Mouse (Mus musculus) midbrain, embryonic 12.5 days (tissue): ENCODE data around the gene Pparg. TPM values are rescaled to one million over a fixed set of nuclear protein-coding genes. Genes with fewer than 3 reads are reported as not detected.

Experiments used
- ATAC-seq: fragments of 200-750 bp; cut with Nextera tagmentation; 2 replicates; pipeline ENCODE4 v1.8.0; 2017; ENCODE audit warnings: low read depth, moderate TSS enrichment, moderate library complexity; ENCODE audit not compliant: low FRiP score
- H3K27ac ChIP-seq: fragments of 300-500 bp; sonication (generic); replicated peaks from 2 replicates; pipeline ENCODE4 v1.5.1; 2016; ENCODE audit warnings: mild to moderate bottlenecking
- H3K27me3 ChIP-seq: fragments of 300-500 bp; sonication (generic); 2 replicates; pipeline ENCODE4 v1.6.1; 2016; ENCODE audit warnings: mild to moderate bottlenecking
- H3K36me3 ChIP-seq: fragments of 300-500 bp; sonication (generic); 2 replicates; pipeline ENCODE4 v1.6.1; 2016
- H3K4me1 ChIP-seq: fragments of 300-500 bp; sonication (generic); 2 replicates; pipeline ENCODE4 v1.6.1; 2016
- H3K4me2 ChIP-seq: fragments of 300-500 bp; sonication (generic); replicated peaks from 2 replicates; pipeline ENCODE4 v1.6.1; 2016; ENCODE audit warnings: mild to moderate bottlenecking, moderate library complexity
- H3K4me3 ChIP-seq: fragments of 300-500 bp; sonication (generic); 2 replicates; pipeline ENCODE4 v1.5.1; 2016; ENCODE audit warnings: mild to moderate bottlenecking
- H3K9ac ChIP-seq: fragments of 300-500 bp; sonication (generic); replicated peaks from 2 replicates; pipeline ENCODE4 v1.6.1; 2016; ENCODE audit warnings: mild to moderate bottlenecking, moderate library complexity
- H3K9me3 ChIP-seq: fragments of 300-500 bp; sonication (generic); 2 replicates; pipeline ENCODE4 v1.6.1; 2016; ENCODE audit warnings: mild to moderate bottlenecking
- WGBS: fragments of 180-500 bp; shearing (Covaris S2); methylation state at CpG from one replicate; pipeline ENCODE4 v1.1.7; 2016; 5-methylcytosine and 5-hydroxymethylcytosine counted together
- polyA plus RNA-seq: library from polyadenylated mRNA; unstranded; fragments of >200 nt; fragmentation: Nextera tagmentation; extraction: Ambion mirVana; gene quantifications from 2 replicates; pipeline ENCODE4 v1.2.1, GENCODE M21; 2016

Pparg gene
- polyA plus RNA-seq, 1 experiment from 2014 or later, result 0.32 TPM

DNA sequence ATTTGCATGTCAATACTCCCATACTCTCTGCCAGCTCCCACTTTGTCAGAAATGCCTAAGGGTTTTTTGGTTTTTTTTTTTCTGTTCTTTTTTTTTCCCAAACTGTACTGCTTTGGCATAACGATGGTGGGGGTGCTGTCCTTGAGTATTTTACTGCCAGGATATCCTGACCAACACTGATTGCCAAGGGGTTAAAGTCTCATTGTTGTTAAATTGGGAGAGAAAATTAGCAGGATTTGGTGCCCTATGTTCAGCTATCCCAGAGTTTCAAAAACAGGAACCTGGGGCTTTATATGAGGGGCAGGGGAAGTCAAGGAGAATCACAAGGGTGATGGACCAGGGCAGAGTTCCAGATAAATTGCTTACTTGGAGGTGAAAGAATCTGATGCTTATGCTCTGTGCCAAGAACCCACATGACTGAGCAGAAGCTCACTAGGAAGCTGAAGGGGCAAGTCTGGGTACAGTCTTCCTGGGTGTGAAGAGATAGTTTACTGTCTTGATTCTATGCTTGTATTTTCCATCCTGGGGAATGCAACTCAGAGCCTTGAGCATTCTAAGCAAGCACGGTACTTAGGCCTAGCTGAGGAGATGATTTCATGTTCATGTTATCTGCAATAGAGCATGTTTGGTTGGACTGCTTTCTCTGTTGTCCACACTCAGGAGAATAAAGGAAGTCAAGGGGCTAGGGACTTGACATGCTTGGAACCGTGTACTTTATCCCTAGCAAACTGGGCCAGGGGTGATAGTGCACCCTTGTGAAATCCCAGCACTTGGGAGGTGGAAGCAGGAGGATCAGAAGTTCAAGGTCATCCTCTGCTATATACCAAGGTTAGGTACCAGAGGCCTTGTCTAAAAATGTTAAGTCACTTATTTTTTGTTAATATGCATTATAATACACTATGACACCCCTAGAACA lies 109.2 kb downstream of the Pparg start:
- no peak for ATAC-seq
- Histone ChIP-seq H3K9me3 (no peaks in the 10 kb centered on the region), H3K27ac (no peak overlapping the region), H3K27me3 (peaks cover 10% of the 10 kb centered on the region), H3K4me2 (no peak overlapping the region), H3K4me1 (peaks cover 4% of the 10 kb centered on the region; the same call in 1 of the 2 replicates), H3K36me3 (no peaks in the 10 kb centered on the region), H3K4me3 (no peak overlapping the region), H3K9ac (no peak overlapping the region)
- WGBS, result 79% methylated on average over 3 of the region's 3 CpGs

DNA sequence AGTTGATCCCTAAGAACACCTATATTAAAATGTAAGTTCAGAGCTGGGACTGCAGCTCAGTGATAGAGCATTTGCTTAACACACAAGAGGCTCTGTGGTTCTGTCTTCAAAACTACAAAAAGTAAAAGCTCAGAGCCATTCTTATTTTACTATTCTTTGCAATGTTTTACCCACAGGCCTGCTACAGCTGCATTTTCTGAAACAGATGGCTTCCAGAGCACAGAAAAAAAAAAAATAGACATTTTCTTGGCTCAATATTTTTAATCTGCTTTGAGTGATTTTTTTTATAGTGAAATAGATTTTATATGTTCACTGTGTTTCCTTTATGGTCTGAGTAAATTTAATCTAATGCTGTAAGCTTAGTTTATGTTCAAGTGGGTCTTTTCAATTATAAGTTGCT lies 111.2 kb downstream of the Pparg start:
- no peak overlapping the region for H3K4me2 ChIP-seq
- no peak for ATAC-seq
- H3K4me3 ChIP-seq, result no peak overlapping the region
- H3K4me1 ChIP-seq, result no peaks in the 10 kb centered on the region
- no peak overlapping the region for H3K9ac ChIP-seq
- peaks cover 20% of the 10 kb centered on the region for H3K27me3 ChIP-seq
- no peak overlapping the region for H3K27ac ChIP-seq
- H3K36me3 ChIP-seq, result no peaks in the 10 kb centered on the region
- no peaks in the 10 kb centered on the region for H3K9me3 ChIP-seq

DNA sequence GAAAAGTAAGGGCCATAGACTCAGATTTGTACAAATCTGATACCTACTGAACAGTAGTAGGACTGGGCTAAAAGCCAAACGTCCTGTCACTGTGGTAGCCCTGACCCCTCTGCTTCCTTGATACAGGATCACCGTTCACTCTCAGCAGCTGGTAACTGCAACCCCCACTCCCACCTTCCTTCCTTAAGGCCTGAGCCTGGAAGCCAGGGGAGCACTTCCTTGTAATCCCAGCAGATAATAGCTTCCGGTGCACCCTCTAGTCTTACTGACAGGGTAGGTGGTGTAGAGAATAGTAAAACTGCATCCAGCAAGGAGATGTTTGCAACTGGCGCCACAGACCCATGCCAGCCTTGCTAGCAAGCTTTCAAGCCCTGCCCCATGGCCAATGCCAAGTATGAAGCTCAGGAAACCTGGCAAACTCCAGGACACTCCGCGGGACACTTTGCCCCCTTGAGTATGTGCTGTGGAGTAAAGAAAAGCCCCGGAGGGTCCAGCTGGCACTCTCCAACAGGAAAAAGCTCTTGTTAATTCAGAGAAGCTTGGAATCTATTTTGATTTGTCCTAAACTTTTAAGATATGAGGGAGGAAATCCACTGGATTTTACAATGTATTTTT lies 116.4 kb downstream of the Pparg start:
- peaks cover 54% of the 10 kb centered on the region for H3K27me3 ChIP-seq
- H3K4me1 ChIP-seq, result peaks cover 15% of the 10 kb centered on the region
- H3K36me3 ChIP-seq, result no peaks in the 10 kb centered on the region
- H3K9ac ChIP-seq, result no peak overlapping the region
- WGBS, result 56% methylated on average over 7 of the region's 7 CpGs
- H3K4me3 ChIP-seq, result no peak overlapping the region
- no peaks in the 10 kb centered on the region for H3K9me3 ChIP-seq
- no peak overlapping the region for H3K4me2 ChIP-seq
- no peak for ATAC-seq
- no peak overlapping the region for H3K27ac ChIP-seq

DNA sequence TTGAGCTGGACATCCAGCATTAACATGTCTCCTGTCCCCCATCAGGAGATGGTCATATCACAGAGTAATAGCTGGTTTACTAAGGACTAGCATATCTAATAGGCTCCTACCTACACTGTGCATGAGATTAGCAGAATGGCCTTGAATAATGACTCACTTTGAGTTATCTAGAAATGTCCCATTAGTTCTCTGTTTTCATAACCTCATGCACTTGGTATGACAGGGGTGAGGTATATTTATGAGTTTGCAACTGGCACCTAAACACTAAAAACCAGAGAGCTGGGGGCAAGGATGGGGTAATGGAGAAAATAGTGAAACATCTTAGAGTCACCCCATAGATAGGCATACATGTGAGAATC lies 119.2 kb downstream of the Pparg start:
- ATAC-seq, result no peak
- H3K27me3 ChIP-seq, result peaks cover 72% of the 10 kb centered on the region

DNA sequence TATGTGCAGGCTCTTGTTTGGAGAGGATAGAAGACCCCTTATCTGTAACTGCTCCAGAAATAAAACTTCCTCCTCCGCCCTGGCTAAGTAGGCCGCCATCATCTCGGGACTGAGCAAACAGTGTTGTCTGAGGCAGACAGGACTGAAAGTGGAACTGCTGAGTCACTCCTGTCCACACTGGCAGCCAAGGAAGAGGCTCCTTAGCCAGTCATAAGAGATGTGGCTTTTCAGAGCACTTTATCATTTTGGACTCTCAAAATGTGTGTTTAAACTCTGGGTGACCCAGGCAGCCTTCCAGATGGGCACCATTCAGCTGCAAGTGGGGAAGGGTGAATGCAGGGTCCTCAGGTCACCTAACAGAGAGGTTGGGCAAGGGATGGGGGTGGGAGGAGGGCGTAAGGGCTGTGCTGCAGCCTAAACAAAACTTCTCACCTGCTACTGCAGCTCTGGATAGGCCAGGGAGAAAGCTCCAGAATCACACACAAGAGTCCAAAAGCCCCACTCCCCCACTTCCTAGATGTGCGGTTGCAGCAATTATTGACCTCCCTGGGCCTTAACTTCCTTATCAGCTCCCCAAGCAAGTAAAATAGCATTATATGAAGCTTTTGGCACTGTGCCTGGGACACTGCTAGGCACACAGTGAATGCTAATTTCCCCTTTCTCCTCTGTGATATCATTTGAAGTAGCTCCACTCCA lies 119.7 kb downstream of the Pparg start:
- no peak; the same call in 1 of the 2 replicates for ATAC-seq
- Histone ChIP-seq H3K9me3 (no peaks in the 10 kb centered on the region), H3K4me1 (peaks cover 15% of the 10 kb centered on the region), H3K27ac (no peak overlapping the region), H3K27me3 (peaks cover 76% of the 10 kb centered on the region), H3K4me2 (no peak overlapping the region), H3K4me3 (no peak overlapping the region), H3K36me3 (no peaks in the 10 kb centered on the region), H3K9ac (no peak overlapping the region)
- 15% methylated on average over 5 of the region's 5 CpGs for WGBS

More for the DNA sequence above, 119.2 kb downstream of the Pparg start:
- Histone ChIP-seq H3K4me2 (no peak overlapping the region), H3K4me1 (peaks cover 15% of the 10 kb centered on the region), H3K4me3 (no peak overlapping the region), H3K27ac (no peak overlapping the region), H3K36me3 (no peaks in the 10 kb centered on the region), H3K9me3 (no peaks in the 10 kb centered on the region), H3K9ac (no peak overlapping the region)

DNA sequence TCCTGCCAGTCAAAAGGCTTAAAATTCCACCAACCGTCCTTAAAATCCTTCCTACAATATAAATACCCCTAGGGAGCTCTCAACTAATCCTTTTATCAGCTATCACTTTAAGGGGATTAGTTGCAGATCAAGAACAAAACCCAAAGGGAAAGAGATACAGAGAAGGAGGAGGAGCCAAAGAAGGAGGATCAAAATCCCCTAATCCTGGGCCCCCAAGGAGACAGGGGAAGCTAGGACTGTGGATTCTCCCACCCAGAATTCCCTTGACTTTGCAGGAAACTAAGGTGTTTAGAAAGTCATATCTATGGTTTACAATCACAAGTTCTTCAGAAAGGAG lies 120.2 kb downstream of the Pparg start:
- WGBS, result 0% methylated on average over 1 of the region's 1 CpGs
- peaks cover 81% of the 10 kb centered on the region for H3K27me3 ChIP-seq
- peaks cover 15% of the 10 kb centered on the region for H3K4me1 ChIP-seq
- ATAC-seq, result no peak; the same call in 1 of the 2 replicates
- H3K9me3 ChIP-seq, result no peaks in the 10 kb centered on the region
- no peak overlapping the region for H3K27ac ChIP-seq
- no peak overlapping the region for H3K4me2 ChIP-seq
- no peak overlapping the region for H3K9ac ChIP-seq
- no peaks in the 10 kb centered on the region for H3K36me3 ChIP-seq
- H3K4me3 ChIP-seq, result no peak overlapping the region

DNA sequence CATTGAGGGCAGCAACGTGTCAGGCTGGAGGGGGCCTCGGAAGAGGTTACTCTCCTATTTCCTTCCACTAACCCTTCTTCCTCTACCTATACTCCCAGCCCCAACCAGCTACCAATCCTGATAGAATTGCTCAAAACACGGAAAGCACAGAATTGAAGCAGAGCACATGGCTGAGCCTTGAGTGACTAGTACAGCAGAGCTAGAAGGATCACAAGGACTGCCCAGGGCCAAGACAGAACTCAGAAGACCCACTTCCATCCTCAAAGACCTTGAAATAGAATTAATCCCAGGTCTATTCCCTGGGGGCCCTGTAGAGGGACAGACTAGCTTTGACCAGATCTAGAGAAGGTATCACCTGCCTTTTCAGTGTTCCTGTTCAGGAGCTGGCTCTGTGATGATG lies 120.9 kb downstream of the Pparg start:
- Histone ChIP-seq H3K4me2 (no peak overlapping the region), H3K4me1 (peaks cover 15% of the 10 kb centered on the region), H3K27me3 (peaks cover 77% of the 10 kb centered on the region), H3K9me3 (no peaks in the 10 kb centered on the region), H3K4me3 (no peak overlapping the region), H3K9ac (no peak overlapping the region), H3K27ac (no peak overlapping the region), H3K36me3 (no peaks in the 10 kb centered on the region)
- ATAC-seq, result no peak
- 33% methylated on average over 3 of the region's 3 CpGs for WGBS

DNA sequence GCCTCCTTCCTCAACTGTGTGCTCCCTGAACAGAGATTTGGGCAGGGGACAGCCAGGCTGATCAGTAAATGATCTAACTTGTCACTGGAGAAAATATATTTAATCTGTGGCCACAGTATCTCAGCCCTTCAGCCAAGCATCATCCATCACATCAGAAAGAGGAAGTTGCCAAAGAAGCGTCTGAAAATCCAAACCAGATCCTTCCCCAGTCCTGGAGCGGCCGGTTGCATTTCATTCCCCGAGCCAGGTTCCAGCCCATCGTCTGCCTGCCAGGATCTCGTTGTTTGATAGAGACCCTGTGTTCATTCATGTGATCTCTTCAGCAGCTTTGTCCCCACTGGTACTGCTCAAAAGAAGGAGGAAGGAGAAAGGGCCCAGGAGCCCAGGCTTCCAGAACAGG lies 124.9 kb downstream of the Pparg start:
- WGBS, result 72% methylated on average over 6 of the region's 6 CpGs

DNA sequence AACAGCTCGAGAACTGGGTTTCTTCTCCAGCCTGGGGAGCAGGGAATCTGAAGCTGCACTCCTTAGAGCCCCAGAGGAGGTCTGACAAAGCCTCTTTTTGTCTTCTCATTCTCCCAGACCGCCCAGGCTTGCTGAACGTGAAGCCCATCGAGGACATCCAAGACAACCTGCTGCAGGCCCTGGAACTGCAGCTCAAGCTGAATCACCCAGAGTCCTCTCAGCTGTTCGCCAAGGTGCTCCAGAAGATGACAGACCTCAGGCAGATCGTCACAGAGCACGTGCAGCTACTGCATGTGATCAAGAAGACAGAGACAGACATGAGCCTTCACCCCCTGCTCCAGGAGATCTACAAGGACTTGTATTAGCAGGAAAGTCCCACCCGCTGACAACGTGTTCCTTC lies 129.1 kb downstream of the Pparg start:
- no peak overlapping the region for H3K27ac ChIP-seq
- 72% methylated on average over 9 of the region's 9 CpGs for WGBS
- no peak overlapping the region for H3K9ac ChIP-seq
- H3K36me3 ChIP-seq, result no peaks in the 10 kb centered on the region
- H3K27me3 ChIP-seq, result peaks cover 24% of the 10 kb centered on the region
- H3K4me2 ChIP-seq, result no peak overlapping the region
- H3K4me1 ChIP-seq, result no peaks in the 10 kb centered on the region
- H3K4me3 ChIP-seq, result no peak overlapping the region
- ATAC-seq, result no peak
- no peaks in the 10 kb centered on the region for H3K9me3 ChIP-seq

More for the DNA sequence above, 124.9 kb downstream of the Pparg start:
- no peaks in the 10 kb centered on the region for H3K36me3 ChIP-seq
- H3K27ac ChIP-seq, result no peak overlapping the region
- no peaks in the 10 kb centered on the region for H3K9me3 ChIP-seq
- peaks cover 56% of the 10 kb centered on the region for H3K27me3 ChIP-seq
- ATAC-seq, result no peak
- peaks cover 10% of the 10 kb centered on the region for H3K4me1 ChIP-seq
- H3K4me3 ChIP-seq, result no peak overlapping the region
- H3K9ac ChIP-seq, result no peak overlapping the region
- H3K4me2 ChIP-seq, result no peak overlapping the region

DNA sequence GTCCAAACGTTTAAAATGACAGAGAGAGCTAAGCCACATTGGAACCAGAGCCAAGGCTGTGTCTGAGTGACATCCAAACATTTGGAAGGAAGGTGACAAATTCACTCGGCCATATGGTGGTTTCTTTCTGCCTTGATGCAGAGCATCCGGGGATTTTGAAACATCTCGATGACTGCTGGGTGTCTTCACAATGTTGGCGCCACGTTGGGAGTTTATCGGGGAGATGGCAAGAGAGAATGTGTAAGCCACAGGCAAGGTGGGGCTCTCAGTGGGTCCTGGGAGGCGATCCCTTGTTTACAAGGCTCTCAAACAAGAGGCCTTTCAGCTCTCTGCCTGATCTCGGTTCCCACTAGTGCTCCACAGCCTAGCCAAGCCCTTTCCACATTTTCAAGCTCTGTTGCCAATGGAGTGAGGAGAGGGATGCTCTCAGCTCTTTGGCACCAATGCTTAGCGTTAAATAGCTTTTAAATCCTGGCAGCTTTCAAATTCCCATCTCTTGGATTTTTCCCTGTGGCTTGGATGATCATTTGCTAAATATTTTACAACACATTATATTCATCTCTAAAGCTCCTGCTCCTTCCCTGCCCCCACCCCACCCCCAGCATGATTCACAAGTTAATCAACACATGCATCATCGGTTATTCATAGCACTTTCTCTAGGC lies 132.3 kb downstream of the Pparg start:
- no peak for ATAC-seq
- Histone ChIP-seq H3K27me3 (0 out of 2 replicates have a peak, but pooled peaks cover 5% of the 10 kb centered on the region), H3K4me2 (no peak overlapping the region), H3K9me3 (no peaks in the 10 kb centered on the region), H3K36me3 (no peaks in the 10 kb centered on the region), H3K4me3 (no peak overlapping the region), H3K27ac (no peak overlapping the region), H3K9ac (no peak overlapping the region), H3K4me1 (no peaks in the 10 kb centered on the region)
- WGBS, result 80% methylated on average over 11 of the region's 11 CpGs

DNA sequence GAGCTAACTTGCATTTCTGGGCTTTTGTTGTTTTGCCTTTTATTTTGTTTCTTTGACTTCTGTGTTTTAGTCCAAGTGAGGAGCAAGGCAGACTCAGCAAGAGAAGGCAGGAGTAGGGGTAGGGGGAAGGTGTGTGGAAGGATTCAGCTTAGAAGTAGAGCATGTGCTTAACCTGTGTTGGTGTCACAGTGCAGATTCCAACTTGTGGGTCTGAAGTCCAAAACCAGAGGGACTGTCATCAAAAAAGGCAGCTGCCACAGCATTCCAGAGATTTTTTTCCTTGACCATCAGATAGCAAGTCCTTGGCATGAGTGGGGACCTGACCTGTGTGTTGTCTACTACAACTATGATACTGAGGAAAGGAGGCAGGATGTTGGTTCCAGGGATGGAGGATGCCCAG lies 133.1 kb downstream of the Pparg start:
- Histone ChIP-seq H3K36me3 (no peaks in the 10 kb centered on the region), H3K4me2 (no peak overlapping the region), H3K4me3 (no peak overlapping the region), H3K27ac (no peak overlapping the region), H3K27me3 (0 out of 2 replicates have a peak, but pooled peaks cover 5% of the 10 kb centered on the region), H3K9ac (no peak overlapping the region), H3K4me1 (no peaks in the 10 kb centered on the region), H3K9me3 (no peaks in the 10 kb centered on the region)
- ATAC-seq, result no peak

DNA sequence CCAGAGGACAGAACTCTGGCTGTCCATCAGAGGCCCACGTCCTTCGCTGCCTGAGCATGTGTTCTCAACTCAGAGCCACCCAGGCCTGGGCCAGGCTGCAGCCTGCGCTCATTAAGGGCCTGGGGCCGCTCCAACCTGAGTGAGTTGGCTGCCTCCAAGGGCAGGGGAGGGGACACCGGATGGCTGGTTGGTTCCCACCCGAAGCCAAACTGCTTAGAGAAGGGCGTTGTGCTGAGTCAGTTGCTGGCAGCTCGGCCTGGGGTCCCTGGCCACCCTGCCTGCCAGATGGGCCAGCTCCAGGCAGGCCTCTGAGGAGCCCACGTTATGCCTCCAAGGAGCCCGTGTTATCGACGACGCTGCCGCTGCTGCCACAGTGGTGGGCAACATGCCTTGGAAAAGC lies 138.8 kb downstream of the Pparg start:
- no peak for ATAC-seq
- Histone ChIP-seq H3K4me1 (no peaks in the 10 kb centered on the region), H3K4me2 (no peak overlapping the region), H3K27ac (no peak overlapping the region), H3K36me3 (no peaks in the 10 kb centered on the region), H3K9ac (no peak overlapping the region), H3K27me3 (no peaks in the 10 kb centered on the region), H3K4me3 (no peak overlapping the region), H3K9me3 (no peaks in the 10 kb centered on the region)
- 86% methylated on average over 14 of the region's 14 CpGs for WGBS
